Mouse (Mus musculus): ENCODE results near the gene Tbc1d13.

GRCm38 (mm10) chr2:30164340-30164932 lies 30.9 kb downstream of the Tbc1d13 start:
- no peak for TF ChIP-seq CTCF (conservative IDR thresholded peaks at IDR 0.05; ENCODE audit: low read length)
- TF ChIP-seq POU5F1 (IDR thresholded peaks at IDR 0.05; ENCODE audit: borderline replicate concordance, low read length): no peak
